Mouse (Mus musculus): ENCODE data around the gene Sept9.

GRCm38 (mm10) chr11:117318202-117318601 lies 118.7 kb downstream of the Sept9 start:
- TF ChIP-seq CTCF (IDR thresholded peaks at IDR 0.05; ENCODE audit: insufficient read depth, low read depth, low read length), result no peak
- no peak for TF ChIP-seq POLR2A (IDR thresholded peaks at IDR 0.05; ENCODE audit: insufficient read depth, low read depth, low read length)
